Mouse (Mus musculus) heart, embryonic 15.5 days (tissue): ENCODE results near the gene Car10. TPM values are rescaled to one million over a fixed set of nuclear protein-coding genes. Genes with fewer than 3 reads are reported as not detected.
"Not testable (repeated sequence)": the region's sequence is repeated elsewhere in the genome, so short reads cannot be mapped to it uniquely, and the experiment has no call there.

Source experiments
- ATAC-seq: fragments of 200-750 bp; cut with Nextera tagmentation; replicated peaks from 2 replicates; pipeline ENCODE4 v1.8.0; 2017; ENCODE audit warnings: low read depth, moderate TSS enrichment; ENCODE audit not compliant: insufficient number of reproducible peaks, insufficient read depth, low FRiP score
- H3K27ac ChIP-seq: fragments of 300-500 bp; sonication (generic); 2 replicates; pipeline ENCODE4 v1.5.1; 2015; ENCODE audit warnings: mild to moderate bottlenecking, inconsistent platforms
- H3K27me3 ChIP-seq: fragments of 300-500 bp; sonication (generic); 2 replicates; pipeline ENCODE4 v1.6.1; 2015; ENCODE audit warnings: inconsistent platforms
- H3K36me3 ChIP-seq: fragments of 300-500 bp; sonication (generic); 2 replicates; pipeline ENCODE4 v1.6.1; 2015; ENCODE audit warnings: mild to moderate bottlenecking, inconsistent platforms
- H3K4me1 ChIP-seq: fragments of 300-500 bp; sonication (generic); replicated peaks from 2 replicates; pipeline ENCODE4 v1.6.1; 2015; ENCODE audit warnings: inconsistent platforms
- H3K4me2 ChIP-seq: fragments of 300-500 bp; sonication (generic); 2 replicates; pipeline ENCODE4 v1.6.1; 2015; ENCODE audit warnings: inconsistent platforms, mild to moderate bottlenecking, moderate library complexity
- H3K4me3 ChIP-seq: fragments of 300-500 bp; sonication (generic); 2 replicates; pipeline ENCODE4 v1.5.1; 2015; ENCODE audit warnings: mild to moderate bottlenecking, inconsistent platforms
- H3K9ac ChIP-seq: fragments of 300-500 bp; sonication (generic); 2 replicates; pipeline ENCODE4 v1.6.1; 2015; ENCODE audit warnings: mild to moderate bottlenecking, inconsistent platforms
- H3K9me3 ChIP-seq: fragments of 300-500 bp; sonication (generic); replicated peaks from 2 replicates; pipeline ENCODE4 v1.6.1; 2016; ENCODE audit warnings: inconsistent platforms
- WGBS: fragments of 180-500 bp; shearing (Covaris S2); methylation state at CpG from one replicate; pipeline ENCODE4 v1.1.7; 2015; ENCODE audit warnings: mixed read lengths; 5-methylcytosine and 5-hydroxymethylcytosine counted together
- polyA plus RNA-seq: library from polyadenylated mRNA; unstranded; fragments of >200 nt; fragmentation: Nextera tagmentation; extraction: Ambion mirVana; gene quantifications from 2 replicates; pipeline ENCODE4 v1.2.1, GENCODE M21; 2015

Car10 gene
- polyA plus RNA-seq, 1 experiment from 2014 or later = 0.18 TPM

DNA sequence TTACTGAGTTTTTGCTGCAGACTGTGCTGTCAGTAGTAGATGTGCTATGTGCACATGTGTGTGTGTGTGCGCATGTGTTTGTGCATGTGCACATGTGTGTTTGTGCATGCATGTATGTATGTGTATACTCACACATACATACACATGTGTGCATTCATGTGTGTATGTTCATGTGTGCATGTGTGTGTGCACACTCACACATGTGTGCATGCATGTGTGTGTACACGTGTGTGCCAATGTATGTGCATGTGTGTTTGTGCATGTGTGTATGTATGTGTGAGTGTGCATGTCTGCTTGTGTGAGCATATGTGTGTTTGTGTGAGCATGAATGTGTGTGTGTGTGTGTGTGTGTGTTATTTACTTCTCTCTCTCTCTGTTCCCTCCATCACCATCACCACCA is 298.5 kb downstream of the Car10 start:
- Histone ChIP-seq H3K36me3 (no peaks in the 10 kb centered on the region), H3K4me2 (no peak overlapping the region), H3K4me3 (no peak overlapping the region), H3K9ac (no peak overlapping the region), H3K4me1 (no peaks in the 10 kb centered on the region), H3K27ac (no peak overlapping the region), H3K27me3 (no peaks in the 10 kb centered on the region), H3K9me3 (no peaks in the 10 kb centered on the region)
- no peak for ATAC-seq
- WGBS = 89% methylated on average over 2 of the region's 2 CpGs

DNA sequence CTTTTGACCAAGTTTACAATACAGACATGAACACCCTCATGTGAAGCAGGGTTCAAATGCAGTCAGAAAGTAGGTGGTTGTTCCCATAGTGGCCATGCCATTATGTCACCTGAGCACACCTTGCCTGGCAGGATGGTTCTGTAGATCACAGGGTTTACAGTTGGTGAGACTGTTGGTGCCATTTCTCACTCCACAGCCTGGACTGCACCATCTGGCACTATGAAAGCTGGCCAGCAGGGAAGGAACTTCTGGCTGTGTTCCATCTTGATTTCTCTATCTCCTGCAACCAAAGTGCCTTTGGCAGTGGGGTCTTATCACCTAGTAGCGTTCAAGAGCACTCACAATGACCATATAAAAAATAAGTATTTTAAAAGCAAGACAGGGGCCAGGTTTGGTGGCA is 303.3 kb downstream of the Car10 start:
- H3K27ac ChIP-seq, H3K4me1 ChIP-seq, H3K27me3 ChIP-seq, ATAC-seq, H3K9ac ChIP-seq, H3K4me3 ChIP-seq, H3K36me3 ChIP-seq, H3K9me3 ChIP-seq, H3K4me2 ChIP-seq: not testable (repeated sequence)
- 31% methylated on average over 1 of the region's 1 CpGs for WGBS

DNA sequence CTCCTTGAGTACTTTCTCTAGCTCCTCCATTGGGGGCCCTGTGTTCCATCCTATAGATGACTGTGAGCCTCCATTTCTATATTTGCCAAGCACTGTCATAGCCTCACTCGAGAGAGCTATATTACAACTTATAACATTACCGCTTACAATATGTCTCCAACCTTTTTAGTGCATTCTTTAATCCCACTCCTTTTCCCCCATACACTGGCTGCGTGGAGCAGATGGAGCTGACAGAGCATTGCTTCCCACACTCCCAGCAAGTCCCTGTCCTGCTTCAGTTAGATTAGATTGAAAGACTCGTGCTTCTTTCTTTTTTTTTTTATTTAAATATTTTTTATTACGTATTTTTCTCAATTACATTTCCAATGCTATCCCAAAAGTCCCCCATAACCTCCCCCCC is 310.2 kb downstream of the Car10 start:
- Histone ChIP-seq H3K36me3 (no peaks in the 10 kb centered on the region), H3K4me1 (no peaks in the 10 kb centered on the region), H3K4me3 (no peak overlapping the region), H3K9ac (no peak overlapping the region), H3K27ac (no peak overlapping the region), H3K9me3 (no peaks in the 10 kb centered on the region), H3K27me3 (no peaks in the 10 kb centered on the region), H3K4me2 (no peak overlapping the region)
- WGBS = 69% methylated on average over 5 of the region's 5 CpGs
- ATAC-seq = no peak

DNA sequence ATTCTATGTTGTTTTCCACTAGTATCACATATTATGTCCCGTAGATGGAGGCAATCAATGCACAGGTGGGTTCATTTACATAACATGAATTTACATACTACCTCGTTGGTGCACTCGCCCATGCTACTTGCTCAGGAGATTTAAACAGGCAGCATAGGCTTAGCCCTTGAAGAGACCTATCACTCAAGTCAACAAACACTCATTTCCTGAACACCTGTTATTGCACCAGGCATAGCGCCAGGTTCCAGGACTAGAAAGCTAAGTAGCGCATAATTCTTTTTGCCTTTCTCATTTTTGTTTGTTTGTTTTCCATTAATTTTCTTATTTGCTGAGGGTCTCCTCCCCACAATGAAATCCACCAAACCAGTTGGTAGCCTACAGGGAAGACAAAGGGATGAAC is 333.7 kb downstream of the Car10 start:
- Histone ChIP-seq H3K9ac (no peak overlapping the region), H3K27ac (no peak overlapping the region), H3K9me3 (no peaks in the 10 kb centered on the region), H3K4me3 (no peak overlapping the region), H3K4me1 (no peaks in the 10 kb centered on the region), H3K4me2 (no peak overlapping the region), H3K36me3 (no peaks in the 10 kb centered on the region), H3K27me3 (no peaks in the 10 kb centered on the region)
- no peak for ATAC-seq
- WGBS = 71% methylated on average over 5 of the region's 5 CpGs

DNA sequence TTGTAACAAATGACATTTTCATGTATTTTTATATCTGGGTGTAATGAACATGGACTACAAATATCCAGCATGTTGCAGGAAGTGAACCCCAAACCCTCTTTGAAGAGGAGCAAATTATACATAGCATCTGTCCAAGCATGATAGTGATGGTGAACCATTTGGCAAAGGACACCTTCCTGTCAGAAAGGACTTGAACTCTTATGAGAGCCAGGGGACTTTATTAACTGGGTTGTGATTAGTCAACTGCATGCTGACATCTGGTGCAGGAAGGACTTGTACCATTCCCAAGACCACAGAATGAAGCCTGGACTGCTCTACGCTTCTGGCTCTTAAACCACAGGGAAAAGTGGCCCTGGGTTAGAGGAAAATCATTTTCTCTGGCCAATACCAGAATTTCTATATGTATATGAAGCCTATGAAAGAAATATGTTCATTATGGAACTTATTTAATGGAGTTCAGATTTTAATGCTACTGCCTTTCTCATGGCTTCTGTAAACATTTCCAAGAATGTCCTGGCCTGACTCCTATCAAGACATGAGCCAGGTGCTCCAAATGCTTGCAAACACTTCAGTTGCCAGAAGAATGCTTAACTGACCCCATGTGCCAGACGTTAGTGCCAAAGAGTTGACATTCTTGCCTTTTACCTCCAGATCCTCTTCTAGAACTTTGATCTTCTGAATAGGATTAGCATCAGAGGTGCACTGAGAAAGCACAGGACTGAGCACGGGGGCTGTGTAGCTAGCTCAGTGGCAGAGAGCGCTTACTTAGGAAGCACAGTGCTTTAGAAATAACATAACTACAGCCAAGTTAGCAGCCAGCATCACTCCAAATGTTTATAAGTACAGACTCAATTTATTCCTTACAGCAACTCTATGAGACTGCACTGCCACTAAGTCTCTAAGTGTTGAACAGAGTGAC is 337.4 kb downstream of the Car10 start:
- no peak for ATAC-seq
- Histone ChIP-seq H3K36me3 (no peaks in the 10 kb centered on the region), H3K27me3 (no peaks in the 10 kb centered on the region), H3K9ac (no peak overlapping the region), H3K4me2 (no peak overlapping the region), H3K4me1 (no peaks in the 10 kb centered on the region), H3K9me3 (no peaks in the 10 kb centered on the region), H3K4me3 (no peak overlapping the region), H3K27ac (no peak overlapping the region)
- WGBS = 53% methylated on average over 4 of the region's 4 CpGs

DNA sequence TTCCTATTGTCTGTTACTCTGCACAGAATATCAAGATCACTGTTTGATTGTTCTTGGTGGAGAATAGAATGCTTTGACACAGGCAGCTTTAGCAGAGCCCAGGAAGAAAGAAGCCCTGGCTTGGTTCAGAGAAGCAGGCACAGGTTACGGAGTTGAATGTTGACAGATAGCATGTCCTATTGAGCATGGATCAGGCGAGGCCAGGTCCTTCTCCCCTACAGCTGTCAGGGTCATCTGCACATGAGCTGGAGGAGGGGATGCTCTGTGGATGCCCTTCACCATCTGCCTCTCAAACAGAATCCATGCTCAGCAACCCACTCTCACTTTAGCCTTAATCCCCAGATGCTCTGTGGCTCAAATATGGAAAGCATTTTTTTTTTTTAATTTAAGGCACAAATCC is 339.1 kb downstream of the Car10 start:
- no peaks in the 10 kb centered on the region for H3K4me1 ChIP-seq
- no peak for ATAC-seq
- no peak overlapping the region for H3K4me2 ChIP-seq
- H3K27me3 ChIP-seq = no peaks in the 10 kb centered on the region
- H3K9ac ChIP-seq = no peak overlapping the region
- no peaks in the 10 kb centered on the region for H3K36me3 ChIP-seq
- no peaks in the 10 kb centered on the region for H3K9me3 ChIP-seq
- no peak overlapping the region for H3K4me3 ChIP-seq
- WGBS = 61% methylated on average over 2 of the region's 2 CpGs
- no peak overlapping the region for H3K27ac ChIP-seq

DNA sequence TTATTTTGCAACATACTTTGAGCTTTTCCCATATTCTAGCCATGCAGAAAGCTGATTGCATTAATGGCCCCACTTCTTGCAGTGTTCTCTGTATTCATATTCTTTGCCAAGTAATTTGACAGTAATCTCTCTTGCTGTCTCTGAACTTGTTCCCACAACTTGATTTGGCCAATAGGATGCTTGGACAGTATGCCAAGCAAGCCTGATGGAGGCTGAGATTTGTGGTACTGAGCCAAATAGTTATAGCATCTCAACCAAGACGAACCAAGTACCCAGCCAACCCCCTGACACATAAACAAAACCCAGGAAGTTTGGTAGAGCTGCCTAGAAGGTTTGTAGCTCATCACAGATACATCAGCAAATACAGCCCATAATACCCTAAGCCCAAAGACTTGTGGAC is 342.6 kb downstream of the Car10 start:
- no peak overlapping the region for H3K27ac ChIP-seq
- no peak overlapping the region for H3K4me3 ChIP-seq
- no peak overlapping the region for H3K4me2 ChIP-seq
- no peaks in the 10 kb centered on the region for H3K9me3 ChIP-seq
- H3K9ac ChIP-seq = no peak overlapping the region
- 68% methylated on average over 1 of the region's 1 CpGs for WGBS
- H3K27me3 ChIP-seq = no peaks in the 10 kb centered on the region
- no peaks in the 10 kb centered on the region for H3K4me1 ChIP-seq
- H3K36me3 ChIP-seq = no peaks in the 10 kb centered on the region
- ATAC-seq = no peak

DNA sequence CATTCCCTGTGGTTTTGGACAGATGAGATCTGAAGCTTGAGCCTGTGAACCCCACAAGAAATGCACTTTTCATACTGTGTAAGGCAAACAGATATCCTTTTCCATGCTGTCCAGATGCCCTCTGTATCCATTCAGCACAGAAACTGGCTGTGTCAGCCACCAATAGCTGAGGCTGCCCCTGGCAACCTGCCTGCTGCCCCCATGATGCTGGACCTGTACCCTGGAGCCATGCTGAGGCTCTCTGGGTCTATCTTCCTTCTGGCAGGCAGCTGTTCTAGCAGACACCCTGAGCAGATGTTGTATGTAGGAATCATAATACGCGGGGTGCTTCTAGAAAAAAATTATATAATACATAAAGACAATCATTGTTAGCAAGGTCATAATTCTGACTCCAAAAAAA is 345.9 kb downstream of the Car10 start:
- Histone ChIP-seq H3K9me3 (no peaks in the 10 kb centered on the region), H3K36me3 (no peaks in the 10 kb centered on the region), H3K9ac (no peak overlapping the region), H3K4me1 (no peaks in the 10 kb centered on the region), H3K27ac (no peak overlapping the region), H3K27me3 (no peaks in the 10 kb centered on the region), H3K4me3 (no peak overlapping the region), H3K4me2 (no peak overlapping the region)
- 87% methylated on average over 2 of the region's 2 CpGs for WGBS
- ATAC-seq = no peak

DNA sequence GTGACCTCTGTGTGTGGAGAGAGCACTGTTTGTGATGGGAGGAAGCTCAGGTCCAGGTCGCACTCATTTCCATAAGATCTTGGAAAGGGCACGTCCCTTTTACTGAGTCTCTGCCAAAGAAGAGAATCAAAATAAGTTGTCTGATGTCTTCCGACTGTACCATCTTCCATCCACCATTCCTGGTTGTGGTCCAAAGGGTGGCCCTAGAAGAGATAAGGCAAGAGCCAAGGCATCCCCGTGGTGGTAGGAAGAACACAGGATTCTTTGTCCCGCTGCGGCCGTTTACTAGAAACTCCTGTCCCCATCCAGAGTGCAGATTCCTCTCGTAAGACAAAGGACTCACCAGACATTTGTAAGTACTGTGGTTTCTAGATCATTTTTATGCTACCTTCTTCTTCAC is 346.9 kb downstream of the Car10 start:
- H3K4me3 ChIP-seq = no peak overlapping the region
- 76% methylated on average over 8 of the region's 8 CpGs for WGBS
- H3K9ac ChIP-seq = no peak overlapping the region
- no peaks in the 10 kb centered on the region for H3K9me3 ChIP-seq
- H3K27me3 ChIP-seq = no peaks in the 10 kb centered on the region
- no peak overlapping the region for H3K27ac ChIP-seq
- ATAC-seq = no peak
- H3K36me3 ChIP-seq = no peaks in the 10 kb centered on the region
- H3K4me2 ChIP-seq = no peak overlapping the region
- H3K4me1 ChIP-seq = no peaks in the 10 kb centered on the region

DNA sequence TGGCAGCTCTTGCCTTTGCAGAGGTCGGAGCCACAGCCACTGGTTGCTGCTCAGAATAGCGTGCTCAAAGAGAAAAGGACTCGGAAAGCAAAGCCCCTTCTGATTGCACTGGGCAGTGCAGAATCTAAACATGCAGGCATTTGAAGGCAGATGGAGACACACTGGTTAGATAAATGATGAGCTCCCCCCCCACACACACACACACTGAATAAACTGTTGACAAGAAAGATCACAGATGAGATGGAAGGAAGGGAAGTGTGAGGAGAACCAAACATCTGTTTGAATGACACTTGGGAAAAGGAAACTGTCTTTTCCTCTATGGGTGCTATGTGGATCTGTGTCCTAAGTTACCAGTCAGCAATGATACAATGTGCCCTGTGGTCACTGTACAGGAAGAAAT is 349.7 kb downstream of the Car10 start:
- Histone ChIP-seq H3K9ac (no peak overlapping the region), H3K4me1 (no peaks in the 10 kb centered on the region), H3K4me3 (no peak overlapping the region), H3K27me3 (no peaks in the 10 kb centered on the region), H3K36me3 (no peaks in the 10 kb centered on the region), H3K9me3 (no peaks in the 10 kb centered on the region), H3K27ac (no peak overlapping the region), H3K4me2 (no peak overlapping the region)
- ATAC-seq = no peak
- 55% methylated on average over 3 of the region's 3 CpGs for WGBS

DNA sequence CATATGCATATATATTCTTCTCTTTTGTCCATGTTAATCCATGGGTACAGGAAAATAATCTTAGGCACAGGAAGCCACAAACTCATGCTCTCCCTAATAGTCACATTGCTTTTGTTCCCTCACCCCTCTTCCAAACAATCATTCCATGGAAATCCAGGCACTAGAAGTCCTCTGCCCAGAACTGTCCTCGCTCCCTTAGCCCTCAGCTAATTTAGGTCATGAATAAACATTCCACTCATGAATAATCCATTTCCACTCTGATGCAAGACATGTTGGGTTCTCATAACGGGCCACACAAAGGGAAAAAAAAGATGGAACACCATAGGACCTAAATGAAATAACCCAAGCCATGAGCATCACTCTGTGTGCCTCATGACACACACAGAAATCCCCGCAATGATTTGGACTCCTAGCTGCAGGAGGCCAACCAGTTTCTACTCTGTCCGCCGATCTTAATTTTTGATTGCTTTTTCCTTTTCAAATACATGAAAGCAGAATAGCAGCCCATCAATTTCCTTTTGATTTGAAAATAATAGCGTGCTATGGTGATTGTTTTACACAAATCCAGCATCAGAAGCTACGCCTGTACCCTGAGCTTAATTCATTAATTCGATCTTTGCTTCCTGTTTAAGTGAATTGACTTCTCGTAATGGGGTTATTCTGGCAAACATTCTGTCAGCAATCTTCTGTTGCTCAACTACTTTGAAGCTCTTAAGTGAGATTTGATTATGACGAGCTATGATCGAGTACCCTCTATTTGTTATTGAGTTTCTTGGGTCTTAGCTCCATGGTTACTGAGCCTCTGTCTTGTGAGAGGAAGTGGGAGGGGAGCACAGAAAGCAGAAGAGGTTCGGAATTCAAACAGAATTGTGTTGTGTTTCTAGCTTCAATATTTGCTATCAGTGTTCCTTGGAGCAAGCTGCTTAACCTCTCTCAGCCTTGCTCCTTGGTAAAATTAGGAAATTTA is 350.7 kb downstream of the Car10 start:
- ATAC-seq = no peak
- no peak overlapping the region for H3K9ac ChIP-seq

More for the DNA sequence above, 350.7 kb downstream of the Car10 start:
- Histone ChIP-seq H3K4me3 (no peak overlapping the region), H3K36me3 (no peaks in the 10 kb centered on the region), H3K4me1 (no peaks in the 10 kb centered on the region), H3K27me3 (no peaks in the 10 kb centered on the region), H3K9me3 (no peaks in the 10 kb centered on the region), H3K27ac (no peak overlapping the region), H3K4me2 (no peak overlapping the region)
- 68% methylated on average over 12 of the region's 12 CpGs for WGBS
